Mouse (Mus musculus) megakaryocyte, embryonic 14.5 days (primary cell): ENCODE results near the gene Rab1a.

Experiments
- FLI1 ChIP-seq: IDR thresholded peaks from 2 replicates; pipeline ENCODE4 v1.6.1; 2012; ENCODE audit warnings: low read length, inconsistent platforms, mixed read lengths
- GATA1 ChIP-seq: IDR thresholded peaks from 3 replicates; pipeline ENCODE4 v1.6.1; 2012; ENCODE audit warnings: mixed read lengths, low read length, inconsistent platforms, borderline replicate concordance

GRCm38 (mm10) chr11:20237976-20238375, 36.7 kb downstream of the Rab1a start:
- no peak for TF ChIP-seq GATA1
- no peak for TF ChIP-seq FLI1
